In genomic region chr15:91526876-91527275, GRCm38 (mm10) we compare ENCODE assay signal across 24 mouse cellular contexts. TPM values are rescaled to one million over a fixed set of nuclear protein-coding genes. Genes with fewer than 3 reads are reported as not detected.
DNase-seq lines count a peak whose midpoint lies in the region; ATAC-seq and TF ChIP-seq lines count a peak whose summit lies in the region.
"Had no signal": no experiment of that assay in that cellular context is flagged by ENCODE, and none has a peak within 500 bp of the region (broad histone marks: within the 10 kb centered on the region; RNA-seq: fewer than 3 reads in every experiment).

No protein-coding gene starts in this region.

- no peak overlapping the region for H3K9ac ChIP-seq in midbrain, embryonic 13.5 days (replicated peaks)
- H3K9ac ChIP-seq: embryonic facial prominence, embryonic 13.5 days; forebrain, embryonic 13.5 days; forebrain, postnatal 0 days; heart, embryonic 15.5 days; hindbrain, embryonic 13.5 days had no signal

- no peaks in the 10 kb centered on the region for H3K27me3 ChIP-seq in cerebellum, adult 2 months (ENCODE audit: control insufficient read depth, insufficient read depth, low read length)
- no peaks in the 10 kb centered on the region for H3K27me3 ChIP-seq in midbrain, embryonic 13.5 days
- H3K27me3 ChIP-seq: embryonic facial prominence, embryonic 13.5 days; forebrain, embryonic 13.5 days; heart, embryonic 15.5 days; hindbrain, embryonic 13.5 days had no signal

- intact Hi-C loops in left cerebral cortex, postnatal 14 days (cut with DNase I): no loop called here

- H3K4me2 ChIP-seq in midbrain, embryonic 13.5 days (replicated peaks): no peak overlapping the region
- H3K4me2 ChIP-seq: embryonic facial prominence, embryonic 13.5 days; forebrain, embryonic 13.5 days; heart, embryonic 15.5 days; hindbrain, embryonic 13.5 days had no signal

- H3K36me3 ChIP-seq in midbrain, embryonic 13.5 days: no peaks in the 10 kb centered on the region
- H3K36me3 ChIP-seq: embryonic facial prominence, embryonic 13.5 days; G1E; heart, embryonic 10.5 days; heart, embryonic 15.5 days; hindbrain, embryonic 13.5 days had no signal

- 25% methylated on average over 2 of the region's 2 CpGs for WGBS in cerebellum, adult 2 months
- WGBS in midbrain, embryonic 13.5 days: 93% methylated on average over 2 of the region's 2 CpGs

- H3K4me3 ChIP-seq in cerebellum, adult 2 months (replicated peaks; ENCODE audit: insufficient read depth, low read depth, low read length): no peak overlapping the region
- H3K4me3 ChIP-seq in midbrain, embryonic 13.5 days (replicated peaks): no peak overlapping the region
- H3K4me3 ChIP-seq: embryonic facial prominence, embryonic 13.5 days; forebrain, embryonic 13.5 days; heart, embryonic 10.5 days; heart, embryonic 15.5 days; hindbrain, embryonic 13.5 days had no signal

- peak; percentile 46 for ATAC-seq in cerebellum, adult (ENCODE audit: insufficient number of reproducible peaks, low FRiP score, low TSS enrichment)
- ATAC-seq in midbrain, embryonic 13.5 days: no peak
- ATAC-seq: CD4-positive, CD25-positive, alpha-beta regulatory T cell, adult 4 months; forebrain, embryonic 13.5 days; forebrain, postnatal 0 days; hindbrain, postnatal 0 days had no signal

- TF ChIP-seq CTCF in cerebellum, adult 2 months (IDR thresholded peaks at IDR 0.05; ENCODE audit: borderline replicate concordance, insufficient read depth, low read depth, low read length): no peak

- no peaks in the 10 kb centered on the region for H3K9me3 ChIP-seq in midbrain, embryonic 13.5 days
- H3K9me3 ChIP-seq: embryonic facial prominence, embryonic 13.5 days; forebrain, embryonic 13.5 days; heart, embryonic 10.5 days; heart, embryonic 15.5 days; hindbrain, embryonic 13.5 days had no signal

- H3K4me1 ChIP-seq in cerebellum, adult 2 months (ENCODE audit: control insufficient read depth, insufficient read depth, low read length): peaks cover 20% of the 10 kb centered on the region
- H3K4me1 ChIP-seq in midbrain, embryonic 13.5 days (replicated peaks): peaks cover 4% of the 10 kb centered on the region
- H3K4me1 ChIP-seq: embryonic facial prominence, embryonic 13.5 days; heart, embryonic 10.5 days; heart, embryonic 15.5 days had no signal

- TF ChIP-seq POLR2A in cerebellum, adult 2 months (IDR thresholded peaks at IDR 0.05; ENCODE audit: borderline replicate concordance, insufficient read depth, low read length): no peak

- DNase-seq in cerebellum, postnatal 4 days (ENCODE audit: low spot score in 2 of 2): no peak
- peak; percentile 50 to 51 for DNase-seq in cerebellum, adult 2 months
- peak; percentile 38 to 41 for DNase-seq in cerebellum, postnatal 10 days
- no peak for DNase-seq in frontal cortex, postnatal 36 days (ENCODE audit: low spot score in 2 of 2)
- no peak for DNase-seq in left cerebral cortex, postnatal 14 days (ENCODE audit: low spot score in 2 of 2)
- DNase-seq: adrenal gland, adult 8-10 months; adrenal gland, postnatal 36 days; B cell, adult 2 months; forebrain, postnatal 0 days; gastrocnemius, postnatal 36 days; heart, adult 18-20 months; heart, postnatal 14 days; kidney, adult 11 months had no signal

- H3K27ac ChIP-seq in cerebellum, adult 2 months (ENCODE audit: insufficient read depth, low read length): no peak overlapping the region
- H3K27ac ChIP-seq in midbrain, embryonic 13.5 days: no peak overlapping the region
- H3K27ac ChIP-seq: embryonic facial prominence, embryonic 13.5 days; forebrain, embryonic 13.5 days; heart, embryonic 10.5 days; heart, embryonic 15.5 days; hindbrain, embryonic 13.5 days; hindbrain, postnatal 0 days had no signal

RNA-seq across cellular contexts. Expression of gene Slc2a13, which starts 46.2 kb away (rescaled TPM):
- polyA plus RNA-seq in cerebellum, adult 2 months (2012; rRNA removed): 18.2 and 19.9 TPM in 2 replicates
- polyA plus RNA-seq in midbrain, embryonic 13.5 days (2015; fragmentation: Nextera tagmentation; extraction: Ambion mirVana): 1.4 and 2.0 TPM in 2 replicates
- 10 to 100 TPM; 76.2 to 84.6 TPM for total RNA-seq in left cerebral cortex, postnatal 14 days (2021)
- total RNA-seq: hematopoietic stem cell, adult 5-6 weeks had no signal
- polyA plus RNA-seq: CD4-positive, CD25-positive, alpha-beta regulatory T cell, adult 4 months; G1E had no signal

Comparison
In these comparisons a context has a peak if more than half of its experiments do, and no peak if none do; other contexts are left out.
1. DNase-seq: peak in cerebellum, adult 2 months (2 of 2) and cerebellum, postnatal 10 days (2 of 2); none in cerebellum, postnatal 4 days (0 of 2), frontal cortex, postnatal 36 days (0 of 2) and left cerebral cortex, postnatal 14 days (0 of 2).